Mouse (Mus musculus) heart, embryonic 10.5 days (tissue): ENCODE data around the gene Papln. TPM values are rescaled to one million over a fixed set of nuclear protein-coding genes. Genes with fewer than 3 reads are reported as not detected.

Source experiments
- DNase-seq: peaks from one replicate; pipeline ENCODE4 v3.0.0-alpha.2; 2017; ENCODE audit warnings: low spot score
- H3K27ac ChIP-seq: fragments of 300-500 bp; sonication (generic); 2 replicates; pipeline ENCODE4 v1.5.1; 2016; ENCODE audit warnings: mild to moderate bottlenecking
- H3K27me3 ChIP-seq: fragments of 300-500 bp; sonication (generic); 2 replicates; pipeline ENCODE4 v1.6.1; 2016; ENCODE audit warnings: mild to moderate bottlenecking; ENCODE audit not compliant: poor library complexity, insufficient read depth, severe bottlenecking
- H3K36me3 ChIP-seq: fragments of 300-500 bp; sonication (generic); 2 replicates; pipeline ENCODE4 v1.6.1; 2016; ENCODE audit warnings: mild to moderate bottlenecking, moderate library complexity
- H3K4me1 ChIP-seq: fragments of 300-500 bp; sonication (generic); 2 replicates; pipeline ENCODE4 v1.6.1; 2016; ENCODE audit warnings: mild to moderate bottlenecking
- H3K4me3 ChIP-seq: fragments of 300-500 bp; sonication (generic); 2 replicates; pipeline ENCODE4 v1.5.1; 2016; ENCODE audit warnings: mild to moderate bottlenecking, moderate library complexity
- H3K9me3 ChIP-seq: fragments of 300-500 bp; sonication (generic); 2 replicates; pipeline ENCODE4 v1.6.1; 2016; ENCODE audit warnings: mild to moderate bottlenecking, moderate library complexity
- WGBS: fragments of 180-500 bp; shearing (Covaris S2); methylation state at CpG from one replicate; pipeline ENCODE4 v1.1.7; 2016; 5-methylcytosine and 5-hydroxymethylcytosine counted together
- polyA plus RNA-seq: library from polyadenylated mRNA; unstranded; fragments of >200 nt; fragmentation: Nextera tagmentation; extraction: Ambion mirVana; gene quantifications from 2 replicates; pipeline ENCODE4 v1.2.1, GENCODE M21; 2016

Gene Papln
- polyA plus RNA-seq, 1 experiment from 2014 or later = 0.38 TPM

GRCm38 (mm10) chr12:83795586-83795985 lies 32.2 kb downstream of the Papln start:
- Histone ChIP-seq H3K4me1 (peaks cover 18% of the 10 kb centered on the region), H3K27me3 (no peaks in the 10 kb centered on the region), H3K9me3 (no peaks in the 10 kb centered on the region), H3K36me3 (peaks cover 79% of the 10 kb centered on the region), H3K27ac (no peak overlapping the region), H3K4me3 (no peak overlapping the region)
- no peak for DNase-seq
- WGBS = 90% methylated on average over 7 of the region's 7 CpGs

- 0 out of 2 replicates have a peak, but pooled peaks cover 4% of the 10 kb centered on the region for H3K4me1 ChIP-seq
- peaks cover 80% of the 10 kb centered on the region for H3K36me3 ChIP-seq
- 90% methylated on average over 5 of the region's 5 CpGs for WGBS
- no peaks in the 10 kb centered on the region for H3K27me3 ChIP-seq
- H3K27ac ChIP-seq = no peak overlapping the region
- H3K9me3 ChIP-seq = no peaks in the 10 kb centered on the region
- no peak for DNase-seq
- no peak overlapping the region for H3K4me3 ChIP-seq
Observed at GRCm38 (mm10) chr12:83798313-83798712, 34.9 kb downstream of the Papln start.

- Histone ChIP-seq H3K27ac (no peak overlapping the region), H3K4me1 (no peaks in the 10 kb centered on the region), H3K36me3 (peaks cover 89% of the 10 kb centered on the region), H3K9me3 (no peaks in the 10 kb centered on the region; the same call in 1 of the 2 replicates), H3K27me3 (no peaks in the 10 kb centered on the region), H3K4me3 (no peak overlapping the region)
- no peak for DNase-seq
- WGBS = 66% methylated on average over 9 of the region's 9 CpGs
Observed at GRCm38 (mm10) chr12:83800943-83801342, 37.5 kb downstream of the Papln start.

GRCm38 (mm10) chr12:83803641-83804040 lies 40.2 kb downstream of the Papln start:
- WGBS = 93% methylated on average over 7 of the region's 7 CpGs
- no peak for DNase-seq
- Histone ChIP-seq H3K27ac (no peak overlapping the region), H3K36me3 (peaks cover 96% of the 10 kb centered on the region), H3K27me3 (no peaks in the 10 kb centered on the region), H3K9me3 (no peaks in the 10 kb centered on the region; the same call in 1 of the 2 replicates), H3K4me1 (no peaks in the 10 kb centered on the region), H3K4me3 (no peak overlapping the region)

GRCm38 (mm10) chr12:83811901-83812300 lies 48.5 kb downstream of the Papln start:
- Histone ChIP-seq H3K27me3 (no peaks in the 10 kb centered on the region), H3K36me3 (peaks cover 31% of the 10 kb centered on the region), H3K27ac (no peak overlapping the region), H3K9me3 (no peaks in the 10 kb centered on the region), H3K4me3 (no peak overlapping the region), H3K4me1 (no peaks in the 10 kb centered on the region)
- no peak for DNase-seq
- 92% methylated on average over 3 of the region's 3 CpGs for WGBS

GRCm38 (mm10) chr12:83816616-83817015 lies 53.2 kb downstream of the Papln start:
- H3K4me1 ChIP-seq = no peaks in the 10 kb centered on the region
- peaks cover 11% of the 10 kb centered on the region; the same call in 1 of the 2 replicates for H3K36me3 ChIP-seq
- no peaks in the 10 kb centered on the region for H3K9me3 ChIP-seq
- no peaks in the 10 kb centered on the region for H3K27me3 ChIP-seq
- no peak overlapping the region for H3K27ac ChIP-seq
- no peak overlapping the region for H3K4me3 ChIP-seq
- 78% methylated on average over 1 of the region's 1 CpGs for WGBS
- DNase-seq = no peak

GRCm38 (mm10) chr12:83830424-83830823 lies 67.0 kb downstream of the Papln start:
- no peak for DNase-seq
- no peaks in the 10 kb centered on the region for H3K27me3 ChIP-seq
- no peaks in the 10 kb centered on the region for H3K9me3 ChIP-seq
- H3K4me3 ChIP-seq = no peak overlapping the region
- peaks cover 40% of the 10 kb centered on the region for H3K36me3 ChIP-seq
- no peaks in the 10 kb centered on the region for H3K4me1 ChIP-seq
- H3K27ac ChIP-seq = no peak overlapping the region
- 74% methylated on average over 3 of the region's 3 CpGs for WGBS

GRCm38 (mm10) chr12:83833979-83834378 lies 70.5 kb downstream of the Papln start:
- H3K4me3 ChIP-seq = no peak overlapping the region
- DNase-seq = no peak
- H3K4me1 ChIP-seq = no peaks in the 10 kb centered on the region
- H3K36me3 ChIP-seq = peaks cover 53% of the 10 kb centered on the region
- no peaks in the 10 kb centered on the region for H3K27me3 ChIP-seq
- H3K9me3 ChIP-seq = no peaks in the 10 kb centered on the region
- 85% methylated on average over 3 of the region's 3 CpGs for WGBS
- no peak overlapping the region for H3K27ac ChIP-seq

GRCm38 (mm10) chr12:83841409-83842190 lies 78.2 kb downstream of the Papln start:
- WGBS = 83% methylated on average over 10 of the region's 10 CpGs
- Histone ChIP-seq H3K36me3 (peaks cover 54% of the 10 kb centered on the region), H3K27ac (no peak overlapping the region), H3K4me1 (no peaks in the 10 kb centered on the region), H3K27me3 (no peaks in the 10 kb centered on the region), H3K9me3 (no peaks in the 10 kb centered on the region), H3K4me3 (no peak overlapping the region)
- no peak for DNase-seq

Other genes with a start within 250 kb of the Papln start
- gene Dcaf4, start 243.2 kb upstream of the Papln start, polyA plus RNA-seq = 27.6 and 29.7 TPM in 2 replicates
- 17.8 and 18.7 TPM in 2 replicates for gene Zfyve1, start 166.4 kb upstream of the Papln start, polyA plus RNA-seq
- 193 and 223 TPM in 2 replicates for gene Rbm25, start 132.4 kb upstream of the Papln start, polyA plus RNA-seq
- gene Psen1, start 75.5 kb upstream of the Papln start, polyA plus RNA-seq = 52.9 and 60.4 TPM in 2 replicates
- gene Numb, start 158.3 kb downstream of the Papln start, polyA plus RNA-seq = 38.8 and 39.1 TPM in 2 replicates
- gene Riox1, start 187.0 kb downstream of the Papln start, polyA plus RNA-seq = 12.3 and 19.4 TPM in 2 replicates
- not detected in 2 replicates for gene Heatr4, start 221.2 kb downstream of the Papln start, polyA plus RNA-seq
- gene Acot2, start 224.2 kb downstream of the Papln start, polyA plus RNA-seq = 23.1 and 35.2 TPM in 2 replicates
- gene Acot1, start 245.9 kb downstream of the Papln start, polyA plus RNA-seq = 15.3 and 23.3 TPM in 2 replicates